Comparison of ENCODE assay signal across 22 mouse cellular contexts in genomic region chr7:31088206-31088605, GRCm38 (mm10). TPM values are rescaled to one million over a fixed set of nuclear protein-coding genes. Genes with fewer than 3 reads are reported as not detected.
A peak's percentile ranks its signal among the peaks of the same experiment; 100 is the strongest.
DNase-seq lines count a peak whose midpoint lies in the region; ATAC-seq and TF ChIP-seq lines count a peak whose summit lies in the region.
"Had no signal": no experiment of that assay in that cellular context is flagged by ENCODE, and none has a peak within 500 bp of the region (broad histone marks: within the 10 kb centered on the region; RNA-seq: fewer than 3 reads in every experiment).

No protein-coding gene starts in this region.

- peak overlapping the region; percentile 61 for H3K27ac ChIP-seq in heart, embryonic 15.5 days
- H3K27ac ChIP-seq in layer of hippocampus, adult 2 months: peak overlapping the region; percentile 90; the same call in 1 of the 2 replicates
- H3K27ac ChIP-seq in forebrain, embryonic 10.5 days: no peak overlapping the region
- H3K27ac ChIP-seq: embryonic facial prominence, embryonic 13.5 days; forebrain, embryonic 13.5 days; heart, embryonic 13.5 days; hindbrain, embryonic 14.5 days had no signal

- intact Hi-C loops in heart, postnatal 10 days (cut with DNase I): no loop called here

- H3K27me3 ChIP-seq in heart, embryonic 15.5 days: no peaks in the 10 kb centered on the region
- H3K27me3 ChIP-seq in forebrain, embryonic 10.5 days (ENCODE audit: poor library complexity, severe bottlenecking): no peaks in the 10 kb centered on the region
- H3K27me3 ChIP-seq: embryonic facial prominence, embryonic 13.5 days; forebrain, embryonic 13.5 days; heart, embryonic 13.5 days had no signal

- H3K4me1 ChIP-seq in heart, embryonic 15.5 days (replicated peaks): peaks cover 13% of the 10 kb centered on the region; the same call in 1 of the 2 replicates
- peaks cover 27% of the 10 kb centered on the region for H3K4me1 ChIP-seq in forebrain, embryonic 10.5 days

- DNase-seq in adrenal gland, postnatal 14 days: peak; percentile 53
- DNase-seq in adrenal gland, postnatal 4 days (ENCODE audit: low spot score in 2 of 2): no peak
- no peak for DNase-seq in heart, postnatal 10 days
- DNase-seq in layer of hippocampus, adult 2 months (ENCODE audit: low spot score in 2 of 2): no peak
- DNase-seq in layer of hippocampus, adult 11-12 months (ENCODE audit: low spot score): no peak
- DNase-seq in adipocyte (ENCODE audit: low spot score): peak; percentile 87
- no peak for DNase-seq in forebrain, embryonic 10.5 days (ENCODE audit: extremely low spot score, low spot score)
- DNase-seq: cerebellum, adult 11-12 months; cerebellum, adult 9-10 months; cerebellum, postnatal 25 days; forebrain, postnatal 0 days; gastrocnemius, postnatal 36 days; heart, postnatal 36 days; kidney, adult 2 months had no signal

- TF ChIP-seq CTCF in layer of hippocampus, adult 2 months (conservative IDR thresholded peaks at IDR 0.05): no peak

- no peak overlapping the region for H3K4me2 ChIP-seq in heart, embryonic 15.5 days
- H3K4me2 ChIP-seq: embryonic facial prominence, embryonic 13.5 days; forebrain, embryonic 13.5 days; heart, embryonic 13.5 days; hindbrain, embryonic 14.5 days had no signal

- no peak for ATAC-seq in heart, embryonic 15.5 days (replicated peaks; ENCODE audit: insufficient number of reproducible peaks, insufficient read depth, low FRiP score, low read depth)
- ATAC-seq: forebrain, embryonic 13.5 days; forebrain, postnatal 0 days; intestine, embryonic 16.5 days had no signal

- WGBS in heart, embryonic 15.5 days: 63% methylated on average over 3 of the region's 3 CpGs
- WGBS in forebrain, embryonic 10.5 days: 69% methylated on average over 3 of the region's 3 CpGs

- H3K9ac ChIP-seq in heart, embryonic 15.5 days: no peak overlapping the region
- H3K9ac ChIP-seq: embryonic facial prominence, embryonic 13.5 days; forebrain, embryonic 13.5 days; forebrain, postnatal 0 days; heart, embryonic 13.5 days; hindbrain, embryonic 14.5 days had no signal

- no peaks in the 10 kb centered on the region for H3K36me3 ChIP-seq in heart, embryonic 15.5 days
- H3K36me3 ChIP-seq in forebrain, embryonic 10.5 days (replicated peaks): no peaks in the 10 kb centered on the region
- H3K36me3 ChIP-seq: embryonic facial prominence, embryonic 13.5 days; heart, embryonic 13.5 days had no signal

- no peak overlapping the region for H3K4me3 ChIP-seq in heart, embryonic 15.5 days
- H3K4me3 ChIP-seq in layer of hippocampus, adult 2 months: no peak overlapping the region
- H3K4me3 ChIP-seq in forebrain, embryonic 10.5 days: no peak overlapping the region
- H3K4me3 ChIP-seq: embryonic facial prominence, embryonic 13.5 days; forebrain, embryonic 13.5 days; heart, embryonic 13.5 days had no signal

- no peaks in the 10 kb centered on the region for H3K9me3 ChIP-seq in heart, embryonic 15.5 days (replicated peaks)
- no peaks in the 10 kb centered on the region; the same call in 1 of the 2 replicates for H3K9me3 ChIP-seq in forebrain, embryonic 10.5 days
- H3K9me3 ChIP-seq: embryonic facial prominence, embryonic 13.5 days; forebrain, embryonic 13.5 days; heart, embryonic 13.5 days had no signal

RNA-seq across cellular contexts. Expression of gene Fxyd3, which starts 11.7 kb away (rescaled TPM):
- 2.9 and 5.6 TPM in 2 replicates for total RNA-seq in adrenal gland, postnatal 14 days (2021)
- total RNA-seq in adrenal gland, postnatal 4 days (2021): 1 to 10 TPM; 2.0 to 5.9 TPM
- 2.6 and 15.2 TPM in 2 replicates for polyA plus RNA-seq in heart, embryonic 15.5 days (2015; fragmentation: Nextera tagmentation; extraction: Ambion mirVana)
- total RNA-seq in heart, postnatal 10 days (2021): 1 to 10 TPM; 2.8 to 5.1 TPM
- total RNA-seq in layer of hippocampus, adult 2 months (2021): 1 to 10 TPM in 1 of 2 experiments, not detected in 1; 1.7 TPM
- polyA plus RNA-seq in forebrain, embryonic 10.5 days (2016; fragmentation: Nextera tagmentation; extraction: Ambion mirVana): 1.9 and 2.8 TPM in 2 replicates
- total RNA-seq: forebrain, postnatal 0 days; MEL had no signal
- polyA plus RNA-seq: forebrain, embryonic 13.5 days; forebrain, postnatal 0 days had no signal

RNA-seq across cellular contexts. Expression of gene Hpn, which starts 26.9 kb away (rescaled TPM):
- 3.8 and 41.6 TPM in 2 replicates for total RNA-seq in adrenal gland, postnatal 14 days (2021)
- 10 to 100 TPM; 18.2 to 25.4 TPM for total RNA-seq in adrenal gland, postnatal 4 days (2021)
- polyA plus RNA-seq in heart, embryonic 15.5 days (2015; fragmentation: Nextera tagmentation; extraction: Ambion mirVana): 1.5 and 4.8 TPM in 2 replicates
- 1 to 10 TPM; 2.5 to 3.0 TPM for total RNA-seq in heart, postnatal 10 days (2021)
- total RNA-seq in layer of hippocampus, adult 2 months (2021): 1 to 10 TPM; 2.9 to 7.1 TPM
- polyA plus RNA-seq in forebrain, embryonic 10.5 days (2016; fragmentation: Nextera tagmentation; extraction: Ambion mirVana): 1.4 and 1.9 TPM in 2 replicates
- polyA plus RNA-seq: C2C12; forebrain, embryonic 13.5 days had no signal

RNA-seq across cellular contexts. Expression of gene Lgi4, which starts 29.1 kb away (rescaled TPM):
- total RNA-seq in adrenal gland, postnatal 14 days (2021): 5.6 TPM in 2 replicates
- total RNA-seq in adrenal gland, postnatal 4 days (2021): 1 to 10 TPM; 6.8 to 6.9 TPM
- 0.25 and 0.39 TPM in 2 replicates for polyA plus RNA-seq in heart, embryonic 15.5 days (2015; fragmentation: Nextera tagmentation; extraction: Ambion mirVana)
- 1 to 10 TPM; 3.0 to 4.3 TPM for total RNA-seq in heart, postnatal 10 days (2021)
- 10 to 100 TPM; 37.9 to 41.9 TPM for total RNA-seq in layer of hippocampus, adult 2 months (2021)
- 0.58 and 0.68 TPM in 2 replicates for polyA plus RNA-seq in forebrain, embryonic 10.5 days (2016; fragmentation: Nextera tagmentation; extraction: Ambion mirVana)
- total RNA-seq: MEL had no signal

RNA-seq across cellular contexts. Expression of gene Fxyd1, which starts 31.2 kb away (rescaled TPM):
- 340 and 374 TPM in 2 replicates for total RNA-seq in adrenal gland, postnatal 14 days (2021)
- 100 to 1,000 TPM; 141 to 173 TPM for total RNA-seq in adrenal gland, postnatal 4 days (2021)
- polyA plus RNA-seq in heart, embryonic 15.5 days (2015; fragmentation: Nextera tagmentation; extraction: Ambion mirVana): 950 and 1,236 TPM in 2 replicates
- 100 to 1,000 TPM; 695 to 726 TPM for total RNA-seq in heart, postnatal 10 days (2021)
- total RNA-seq in layer of hippocampus, adult 2 months (2021): 100 to 1,000 TPM in 1 of 2 experiments, 10 to 100 TPM in 1; 90.9 to 114 TPM
- 2.2 and 2.5 TPM in 2 replicates for polyA plus RNA-seq in forebrain, embryonic 10.5 days (2016; fragmentation: Nextera tagmentation; extraction: Ambion mirVana)
- total RNA-seq: MEL had no signal

RNA-seq across cellular contexts. Expression of gene Fxyd7, which starts 36.9 kb away (rescaled TPM):
- total RNA-seq in adrenal gland, postnatal 14 days (2021): 3.6 and 10.7 TPM in 2 replicates
- total RNA-seq in adrenal gland, postnatal 4 days (2021): 10 to 100 TPM in 1 of 2 experiments, 1 to 10 TPM in 1; 8.9 to 13.3 TPM
- 1.1 and 2.7 TPM in 2 replicates for polyA plus RNA-seq in heart, embryonic 15.5 days (2015; fragmentation: Nextera tagmentation; extraction: Ambion mirVana)
- 1 to 10 TPM; 1.3 to 1.6 TPM for total RNA-seq in heart, postnatal 10 days (2021)
- total RNA-seq in layer of hippocampus, adult 2 months (2021): 100 to 1,000 TPM; 117 to 121 TPM
- 0.36 and 1.1 TPM in 2 replicates for polyA plus RNA-seq in forebrain, embryonic 10.5 days (2016; fragmentation: Nextera tagmentation; extraction: Ambion mirVana)
- total RNA-seq: MEL had no signal
- polyA plus RNA-seq: C2C12 had no signal

Comparison
In these comparisons a context has a peak if more than half of its experiments do, and no peak if none do; other contexts are left out.
1. DNase-seq: peak in adrenal gland, postnatal 14 days (single experiment) and adipocyte (single experiment); none in adrenal gland, postnatal 4 days (0 of 2), heart, postnatal 10 days (0 of 2), layer of hippocampus, adult 2 months (0 of 2), layer of hippocampus, adult 11-12 months (single experiment) and forebrain, embryonic 10.5 days (single experiment).